Mouse (Mus musculus): ENCODE results near the gene Hcn2. TPM values are rescaled to one million over a fixed set of nuclear protein-coding genes. Genes with fewer than 3 reads are reported as not detected.

Gene Hcn2
- polyA plus RNA-seq, 1 experiment from 2014 or later: 0.04 TPM

DNA sequence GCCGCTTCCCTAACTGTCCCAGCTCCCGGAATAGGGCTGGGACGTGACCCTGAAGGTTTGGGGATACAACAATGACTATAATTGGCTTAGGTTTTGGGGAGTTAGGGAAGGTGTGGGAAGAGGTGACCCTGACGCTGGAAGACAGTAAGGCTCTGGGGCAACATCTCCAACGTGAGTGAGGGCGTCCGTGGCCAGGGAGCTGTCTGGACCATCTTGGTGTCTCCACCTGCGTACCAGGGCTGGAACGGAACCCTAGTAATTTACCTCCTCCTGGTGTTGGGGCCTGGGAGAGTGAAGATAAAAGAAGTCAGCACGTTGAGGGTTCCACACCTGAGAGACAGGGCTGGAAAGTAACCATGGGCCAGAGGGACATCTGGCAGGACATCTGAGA, 11.5 kb upstream of the Hcn2 start:
- no peaks in the 10 kb centered on the region for H3K27me3 ChIP-seq (replicated peaks; ENCODE audit: low read depth, poor library complexity, severe bottlenecking)
- WGBS: 7% methylated on average over 10 of the region's 10 CpGs
- peak overlapping the region; percentile 92 for H3K27ac ChIP-seq (replicated peaks)
- peaks cover 44% of the 10 kb centered on the region for H3K36me3 ChIP-seq (replicated peaks)
- peak overlapping the region; percentile 69 for H3K4me3 ChIP-seq
- H3K9me3 ChIP-seq: no peaks in the 10 kb centered on the region
- H3K4me1 ChIP-seq: peaks cover 53% of the 10 kb centered on the region
- DNase-seq (ENCODE audit: low spot score): no peak

DNA sequence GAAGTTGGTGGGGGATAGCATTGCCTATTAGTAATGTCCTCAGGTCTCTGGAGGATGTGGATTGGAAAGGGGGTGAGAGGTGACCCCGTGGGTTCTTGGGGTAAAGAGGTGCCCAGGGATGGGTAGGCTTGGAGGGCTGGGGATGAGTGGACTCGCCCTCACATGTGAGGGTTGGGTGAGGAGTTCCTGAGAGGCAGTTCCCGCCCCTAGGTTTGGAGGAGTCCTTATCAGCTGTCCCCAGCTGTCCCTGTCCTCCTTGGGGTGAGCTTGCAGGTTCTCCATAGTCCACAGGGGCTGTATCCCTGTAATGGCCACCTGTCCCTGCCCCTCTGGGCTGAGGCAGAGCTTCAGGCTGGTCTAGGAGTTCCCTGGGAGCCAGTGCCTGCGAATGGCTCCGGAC, 10.5 kb upstream of the Hcn2 start:
- H3K4me3 ChIP-seq: peak overlapping the region; percentile 69
- no peak for DNase-seq (ENCODE audit: low spot score)
- no peak overlapping the region for H3K27ac ChIP-seq (replicated peaks)
- H3K27me3 ChIP-seq (replicated peaks; ENCODE audit: low read depth, poor library complexity, severe bottlenecking): no peaks in the 10 kb centered on the region
- peaks cover 49% of the 10 kb centered on the region for H3K4me1 ChIP-seq
- no peaks in the 10 kb centered on the region for H3K9me3 ChIP-seq
- peaks cover 54% of the 10 kb centered on the region for H3K36me3 ChIP-seq (replicated peaks)
- whole genome bisulfite sequencing: 88% methylated on average over 5 of the region's 5 CpGs

DNA sequence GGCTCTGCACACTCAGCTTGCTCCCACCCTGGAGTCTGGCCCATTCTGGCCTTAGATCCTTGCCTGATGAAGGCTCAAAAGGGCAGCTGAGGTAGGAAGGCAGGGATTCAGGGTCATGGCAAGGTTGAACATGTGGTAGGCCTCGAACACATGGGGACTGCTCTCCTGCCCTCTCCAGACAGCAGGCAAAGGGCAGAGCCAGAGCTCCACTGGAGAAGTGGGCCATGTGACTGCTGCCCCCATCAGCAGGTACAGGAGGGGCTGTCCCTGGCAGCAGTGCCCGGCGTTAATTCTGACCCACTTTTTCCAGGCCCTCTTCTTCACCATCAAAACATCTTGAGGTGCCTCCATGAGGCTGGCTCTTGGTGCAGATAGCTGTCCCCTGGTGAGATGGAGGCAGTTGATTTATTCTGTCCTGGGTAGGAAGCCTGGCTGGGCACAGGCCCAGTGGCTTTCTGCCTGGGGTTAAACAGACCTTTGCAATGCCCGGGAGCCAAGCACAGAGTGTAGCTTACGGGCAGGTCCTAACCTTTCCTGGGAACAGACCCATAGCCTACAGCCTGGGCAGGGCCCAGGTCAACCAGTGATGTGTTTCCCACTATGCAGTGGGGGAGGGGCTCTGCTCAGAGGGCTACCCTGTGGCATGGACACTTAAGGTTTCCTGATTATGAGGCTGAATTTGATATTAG, 9.9 kb upstream of the Hcn2 start:
- Histone ChIP-seq H3K27me3 (replicated peaks; ENCODE audit: low read depth, poor library complexity, severe bottlenecking) (no peaks in the 10 kb centered on the region), H3K4me3 (peak overlapping the region; percentile 69), H3K36me3 (replicated peaks) (peaks cover 60% of the 10 kb centered on the region), H3K4me1 (peaks cover 43% of the 10 kb centered on the region), H3K27ac (replicated peaks) (no peak overlapping the region), H3K9me3 (no peaks in the 10 kb centered on the region)
- 87% methylated on average over 5 of the region's 5 CpGs for WGBS
- DNase-seq (ENCODE audit: low spot score): no peak

DNA sequence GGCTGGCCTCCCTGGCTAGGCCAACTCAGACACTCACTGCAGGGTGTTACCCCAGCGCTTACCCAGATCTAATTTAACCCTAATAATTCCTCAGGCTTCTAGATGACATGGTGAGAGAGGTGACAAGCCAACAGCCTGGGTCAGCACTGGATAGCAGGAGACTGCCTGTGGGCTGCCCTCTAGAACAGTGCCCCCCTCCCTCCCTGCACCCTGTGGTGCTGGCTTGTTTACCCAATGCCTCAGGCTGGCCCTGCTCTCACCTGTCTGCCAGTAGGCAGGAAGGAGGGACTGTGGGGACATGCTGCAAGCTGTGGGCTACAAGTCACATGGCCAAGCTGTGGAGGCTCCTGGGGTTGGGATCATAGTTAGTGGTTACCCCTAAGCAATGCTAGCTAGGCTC, 9.3 kb upstream of the Hcn2 start:
- 80% methylated on average over 1 of the region's 1 CpGs for WGBS
- peak overlapping the region; percentile 69 for H3K4me3 ChIP-seq
- no peaks in the 10 kb centered on the region for H3K27me3 ChIP-seq (replicated peaks; ENCODE audit: low read depth, poor library complexity, severe bottlenecking)
- peaks cover 66% of the 10 kb centered on the region for H3K36me3 ChIP-seq (replicated peaks)
- no peak overlapping the region for H3K27ac ChIP-seq (replicated peaks)
- H3K4me1 ChIP-seq: peaks cover 38% of the 10 kb centered on the region
- no peaks in the 10 kb centered on the region for H3K9me3 ChIP-seq
- DNase-seq (ENCODE audit: low spot score): no peak

DNA sequence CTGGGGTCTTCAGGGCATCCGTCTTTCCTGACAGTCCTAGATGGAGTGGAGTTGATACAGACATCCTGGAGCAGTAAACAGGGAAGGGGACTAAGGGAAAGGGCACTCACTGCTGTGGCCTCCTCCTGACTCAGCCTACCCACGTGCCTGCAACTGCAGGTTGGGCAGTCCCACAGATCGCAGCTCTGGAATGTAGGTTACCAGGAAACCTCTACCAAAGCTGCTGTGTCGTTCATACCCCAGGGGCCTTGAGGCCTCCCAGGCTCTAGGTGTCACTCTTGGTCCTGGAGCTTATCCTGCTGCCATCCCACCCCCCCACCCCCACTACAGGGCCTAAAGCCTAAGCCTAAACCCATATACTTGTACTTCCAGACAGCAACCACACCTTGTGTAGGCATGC, 8.7 kb upstream of the Hcn2 start:
- 0 out of 2 replicates have a peak overlapping the region, but pooled peaks have one; percentile 69 for H3K4me3 ChIP-seq
- DNase-seq (ENCODE audit: low spot score): no peak
- H3K36me3 ChIP-seq (replicated peaks): peaks cover 72% of the 10 kb centered on the region
- 73% methylated on average over 4 of the region's 4 CpGs for WGBS
- peaks cover 38% of the 10 kb centered on the region for H3K4me1 ChIP-seq
- H3K9me3 ChIP-seq: no peaks in the 10 kb centered on the region
- no peaks in the 10 kb centered on the region for H3K27me3 ChIP-seq (replicated peaks; ENCODE audit: low read depth, poor library complexity, severe bottlenecking)
- H3K27ac ChIP-seq (replicated peaks): no peak overlapping the region

- H3K4me3 ChIP-seq: peak overlapping the region; percentile 14; the same call in 1 of the 2 replicates
- no peak for DNase-seq (ENCODE audit: low spot score)
- 92% methylated on average over 21 of the region's 21 CpGs for WGBS
- H3K9me3 ChIP-seq: no peaks in the 10 kb centered on the region
- peaks cover 4% of the 10 kb centered on the region for H3K27me3 ChIP-seq (replicated peaks; ENCODE audit: low read depth, poor library complexity, severe bottlenecking)
- H3K4me1 ChIP-seq: peaks cover 38% of the 10 kb centered on the region
- H3K36me3 ChIP-seq (replicated peaks): peaks cover 74% of the 10 kb centered on the region
- H3K27ac ChIP-seq (replicated peaks): no peak overlapping the region
Observed at GRCm38 (mm10) chr10:79708668-79709067, 7.8 kb upstream of the Hcn2 start.

DNA sequence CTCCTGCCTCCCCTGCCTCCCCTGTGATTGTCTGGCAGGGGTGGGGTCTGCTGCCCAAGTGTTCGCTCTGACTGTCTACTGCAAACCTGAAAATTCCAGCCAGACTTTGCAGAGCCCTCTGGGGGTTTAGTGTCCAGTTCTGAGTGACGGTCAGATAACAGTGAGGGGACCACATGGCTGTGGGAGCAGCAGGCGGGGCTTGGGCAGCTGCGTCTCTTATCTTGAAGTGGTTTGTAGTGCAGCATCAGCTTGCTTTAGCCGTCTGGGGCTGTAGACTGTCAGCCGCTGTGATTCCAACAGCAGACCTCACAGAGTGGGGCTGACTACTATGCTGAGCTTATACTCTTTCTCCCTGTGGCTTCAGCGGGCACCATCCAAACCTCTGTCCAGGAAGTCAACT, 7.1 kb upstream of the Hcn2 start:
- H3K4me3 ChIP-seq: 0 out of 2 replicates have a peak overlapping the region, but pooled peaks have one; percentile 14
- 81% methylated on average over 7 of the region's 7 CpGs for WGBS
- H3K4me1 ChIP-seq: peaks cover 38% of the 10 kb centered on the region
- H3K36me3 ChIP-seq (replicated peaks): peaks cover 74% of the 10 kb centered on the region
- peaks cover 11% of the 10 kb centered on the region for H3K27me3 ChIP-seq (replicated peaks; ENCODE audit: low read depth, poor library complexity, severe bottlenecking)
- no peaks in the 10 kb centered on the region for H3K9me3 ChIP-seq
- no peak for DNase-seq (ENCODE audit: low spot score)
- H3K27ac ChIP-seq (replicated peaks): no peak overlapping the region

- no peak for DNase-seq (ENCODE audit: low spot score)
- no peaks in the 10 kb centered on the region for H3K9me3 ChIP-seq
- peaks cover 59% of the 10 kb centered on the region for H3K36me3 ChIP-seq (replicated peaks)
- H3K4me1 ChIP-seq: peaks cover 27% of the 10 kb centered on the region
- H3K27ac ChIP-seq (replicated peaks): no peak overlapping the region
- 72% methylated on average over 1 of the region's 1 CpGs for WGBS
- H3K27me3 ChIP-seq (replicated peaks; ENCODE audit: low read depth, poor library complexity, severe bottlenecking): peaks cover 38% of the 10 kb centered on the region
- H3K4me3 ChIP-seq: no peak overlapping the region
Observed at GRCm38 (mm10) chr10:79712029-79712428, 4.4 kb upstream of the Hcn2 start.

DNA sequence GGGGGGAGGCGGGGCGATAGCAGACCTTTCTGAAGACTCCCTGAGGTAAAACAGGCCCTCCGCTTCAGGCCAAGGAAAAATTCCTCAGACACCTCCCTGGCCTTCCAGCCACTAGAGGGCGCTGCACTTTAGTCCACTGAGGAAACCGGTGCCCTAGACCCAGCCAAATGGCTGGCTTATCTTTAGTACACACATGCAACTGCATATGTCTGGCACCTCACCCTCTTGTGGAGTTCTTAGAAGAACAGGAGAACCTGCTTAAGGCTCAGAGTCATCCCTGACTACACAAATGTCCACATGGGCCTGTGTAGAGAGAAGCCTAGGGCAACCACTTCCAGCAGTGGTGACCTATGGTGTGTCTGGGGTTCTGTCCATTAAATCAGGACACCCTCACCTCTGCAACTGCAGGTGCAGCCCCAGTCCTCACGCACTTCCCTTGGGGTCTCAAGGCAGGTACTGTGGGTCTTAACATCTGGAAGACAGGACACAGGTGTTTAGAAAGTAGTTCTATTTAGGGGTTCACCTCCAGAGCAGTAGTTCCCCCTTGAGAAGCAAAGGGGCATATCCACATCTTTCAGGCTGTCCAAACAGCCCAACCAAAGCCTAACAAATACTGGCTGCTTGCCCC, 3.8 kb upstream of the Hcn2 start:
- peaks cover 27% of the 10 kb centered on the region for H3K4me1 ChIP-seq
- WGBS: 11% methylated on average over 6 of the region's 6 CpGs
- H3K4me3 ChIP-seq: no peak overlapping the region
- H3K27ac ChIP-seq (replicated peaks): no peak overlapping the region
- peaks cover 53% of the 10 kb centered on the region for H3K36me3 ChIP-seq (replicated peaks)
- H3K27me3 ChIP-seq (replicated peaks; ENCODE audit: low read depth, poor library complexity, severe bottlenecking): peaks cover 44% of the 10 kb centered on the region
- peak; percentile 82 for DNase-seq (ENCODE audit: low spot score)
- no peaks in the 10 kb centered on the region for H3K9me3 ChIP-seq

GRCm38 (mm10) chr10:79713163-79713562, 3.3 kb upstream of the Hcn2 start:
- no peak overlapping the region for H3K27ac ChIP-seq (replicated peaks)
- peaks cover 49% of the 10 kb centered on the region for H3K27me3 ChIP-seq (replicated peaks; ENCODE audit: low read depth, poor library complexity, severe bottlenecking)
- 14% methylated on average over 1 of the region's 1 CpGs for WGBS
- DNase-seq (ENCODE audit: low spot score): no peak
- peaks cover 48% of the 10 kb centered on the region for H3K36me3 ChIP-seq (replicated peaks)
- no peak overlapping the region for H3K4me3 ChIP-seq
- no peaks in the 10 kb centered on the region for H3K9me3 ChIP-seq
- H3K4me1 ChIP-seq: peaks cover 27% of the 10 kb centered on the region

DNA sequence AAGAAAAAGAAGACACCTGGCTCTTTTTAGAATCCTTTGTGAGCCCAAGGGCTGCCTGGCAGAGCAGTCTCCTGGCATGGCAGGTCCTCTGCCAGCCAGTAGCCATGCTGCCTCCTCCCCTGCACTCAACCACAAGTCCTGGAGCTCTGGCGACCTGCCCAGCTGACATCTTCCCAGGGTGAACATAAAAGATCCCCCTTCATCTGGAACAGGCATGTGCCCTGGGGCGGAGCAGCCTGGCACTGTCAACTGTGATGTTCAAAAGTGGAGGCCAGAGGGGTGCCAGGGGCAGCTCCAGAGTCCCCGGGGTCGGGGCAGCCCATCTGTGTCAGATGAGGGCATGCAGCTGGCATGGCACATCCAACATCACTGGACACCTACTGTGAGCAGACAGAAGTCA, 1.4 kb upstream of the Hcn2 start:
- H3K27ac ChIP-seq (replicated peaks): no peak overlapping the region
- peaks cover 20% of the 10 kb centered on the region for H3K4me1 ChIP-seq
- H3K9me3 ChIP-seq: no peaks in the 10 kb centered on the region
- peaks cover 30% of the 10 kb centered on the region for H3K36me3 ChIP-seq (replicated peaks)
- no peak for DNase-seq (ENCODE audit: low spot score)
- 70% methylated on average over 4 of the region's 4 CpGs for WGBS
- no peak overlapping the region for H3K4me3 ChIP-seq
- H3K27me3 ChIP-seq (replicated peaks; ENCODE audit: low read depth, poor library complexity, severe bottlenecking): peaks cover 68% of the 10 kb centered on the region

DNA sequence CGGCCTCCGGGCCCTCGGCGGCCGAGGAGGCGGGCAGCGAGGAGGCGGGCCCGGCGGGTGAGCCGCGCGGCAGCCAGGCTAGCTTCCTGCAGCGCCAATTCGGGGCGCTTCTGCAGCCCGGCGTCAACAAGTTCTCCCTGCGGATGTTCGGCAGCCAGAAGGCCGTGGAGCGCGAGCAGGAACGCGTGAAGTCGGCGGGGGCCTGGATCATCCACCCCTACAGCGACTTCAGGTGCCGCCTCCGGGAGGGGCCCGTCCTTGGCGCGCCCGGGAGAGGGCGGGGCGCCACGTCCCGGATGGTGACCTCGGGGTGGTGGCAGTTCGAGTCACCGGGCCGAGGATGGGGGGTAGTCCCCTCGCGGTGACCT, 538 bp downstream of the Hcn2 start:
- Histone ChIP-seq H3K27ac (replicated peaks) (no peak overlapping the region), H3K9me3 (no peaks in the 10 kb centered on the region), H3K36me3 (replicated peaks) (peaks cover 10% of the 10 kb centered on the region), H3K4me3 (peak overlapping the region; percentile 66), H3K4me1 (peaks cover 20% of the 10 kb centered on the region), H3K27me3 (replicated peaks; ENCODE audit: low read depth, poor library complexity, severe bottlenecking) (peaks cover 71% of the 10 kb centered on the region)
- WGBS: under 1% methylated on average over 44 of the region's 44 CpGs
- DNase-seq (ENCODE audit: low spot score): no peak
